Mouse (Mus musculus): Measurements from ENCODE around the gene Baiap2l2.

- TF ChIP-seq CTCF (IDR thresholded peaks at IDR 0.05; ENCODE audit: extremely low read depth, insufficient read depth, insufficient read length, insufficient replicate concordance) (peak; percentile 100), POLR2A (IDR thresholded peaks at IDR 0.05; ENCODE audit: low read depth, low read length) (no peak)
Observed at GRCm38 (mm10) chr15:79243234-79244042, 41.9 kb downstream of the Baiap2l2 start.
